Mouse (Mus musculus): ENCODE results near the gene Evi5l. TPM values are rescaled to one million over a fixed set of nuclear protein-coding genes. Genes with fewer than 3 reads are reported as not detected.

Gene Evi5l
- polyA plus RNA-seq, 1 experiment from 2014 or later: 28.1 TPM

GRCm38 (mm10) chr8:4245737-4246136 is 79.4 kb downstream of the Evi5l start:
- H3K9me3 ChIP-seq (ENCODE audit: control insufficient read depth, low read length): no peaks in the 10 kb centered on the region
- H3K4me3 ChIP-seq (ENCODE audit: low read depth, low read length): no peak overlapping the region
- DNase-seq (ENCODE audit: low spot score) (no peak), ATAC-seq (ENCODE audit: low FRiP score) (no peak)
- H3K4me2 ChIP-seq (replicated peaks; ENCODE audit: low read depth, low read length): no peak overlapping the region
- H3K9ac ChIP-seq (ENCODE audit: low read depth, low read length): no peak overlapping the region
- H3K4me1 ChIP-seq (replicated peaks; ENCODE audit: control insufficient read depth, insufficient read depth, low read length): 0 out of 2 replicates have a peak, but pooled peaks cover 2% of the 10 kb centered on the region
- 90% methylated on average over 13 of the region's 13 CpGs for WGBS
- H3K36me3 ChIP-seq (ENCODE audit: control insufficient read depth, insufficient read depth, low read length): peaks cover 16% of the 10 kb centered on the region
- no peaks in the 10 kb centered on the region for H3K27me3 ChIP-seq (ENCODE audit: control insufficient read depth, insufficient read depth, low read length)
- H3K27ac ChIP-seq (ENCODE audit: low read depth, low read length): no peak overlapping the region

GRCm38 (mm10) chr8:4247241-4247640 is 80.9 kb downstream of the Evi5l start:
- Histone ChIP-seq H3K4me3 (ENCODE audit: low read depth, low read length) (no peak overlapping the region), H3K4me1 (replicated peaks; ENCODE audit: control insufficient read depth, insufficient read depth, low read length) (0 out of 2 replicates have a peak, but pooled peaks cover 2% of the 10 kb centered on the region), H3K27me3 (ENCODE audit: control insufficient read depth, insufficient read depth, low read length) (no peaks in the 10 kb centered on the region), H3K9ac (ENCODE audit: low read depth, low read length) (no peak overlapping the region), H3K9me3 (ENCODE audit: control insufficient read depth, low read length) (no peaks in the 10 kb centered on the region), H3K27ac (ENCODE audit: low read depth, low read length) (no peak overlapping the region), H3K36me3 (ENCODE audit: control insufficient read depth, insufficient read depth, low read length) (peaks cover 16% of the 10 kb centered on the region), H3K4me2 (replicated peaks; ENCODE audit: low read depth, low read length) (no peak overlapping the region)
- DNase-seq (ENCODE audit: low spot score) (no peak), ATAC-seq (ENCODE audit: low FRiP score) (no peak)
- 91% methylated on average over 8 of the region's 8 CpGs for WGBS

GRCm38 (mm10) chr8:4247951-4248540 is 81.7 kb downstream of the Evi5l start, which contains the start of gene Tgfbr3l:
Tgfbr3l (plus strand) TSS chr8:4248214.
- no peaks in the 10 kb centered on the region for H3K27me3 ChIP-seq (ENCODE audit: control insufficient read depth, insufficient read depth, low read length)
- H3K9me3 ChIP-seq (ENCODE audit: control insufficient read depth, low read length): no peaks in the 10 kb centered on the region
- no peak within 1 kb of the TSS for H3K4me2 ChIP-seq (replicated peaks; ENCODE audit: low read depth, low read length)
- H3K4me1 ChIP-seq (replicated peaks; ENCODE audit: control insufficient read depth, insufficient read depth, low read length): 0 out of 2 replicates have a peak, but pooled peaks cover 2% of the 10 kb centered on the region
- peaks cover 16% of the 10 kb centered on the region for H3K36me3 ChIP-seq (ENCODE audit: control insufficient read depth, insufficient read depth, low read length)
- H3K4me3 ChIP-seq (ENCODE audit: low read depth, low read length): no peak within 1 kb of the TSS
- no peak within 1 kb of the TSS for H3K9ac ChIP-seq (ENCODE audit: low read depth, low read length)
- DNase-seq (ENCODE audit: low spot score): no peak
- H3K27ac ChIP-seq (ENCODE audit: low read depth, low read length): no peak within 1 kb of the TSS
- WGBS: 77% methylated on average over 15 of the region's 15 CpGs
- ATAC-seq (ENCODE audit: low FRiP score): no peak

- no peak overlapping the region for H3K4me3 ChIP-seq (ENCODE audit: low read depth, low read length)
- 10% methylated on average over 29 of the region's 29 CpGs for WGBS
- H3K36me3 ChIP-seq (ENCODE audit: control insufficient read depth, insufficient read depth, low read length): peaks cover 7% of the 10 kb centered on the region
- H3K27ac ChIP-seq (ENCODE audit: low read depth, low read length): no peak overlapping the region
- no peak overlapping the region for H3K9ac ChIP-seq (ENCODE audit: low read depth, low read length)
- no peaks in the 10 kb centered on the region for H3K9me3 ChIP-seq (ENCODE audit: control insufficient read depth, low read length)
- no peaks in the 10 kb centered on the region for H3K27me3 ChIP-seq (ENCODE audit: control insufficient read depth, insufficient read depth, low read length)
- no peak for ATAC-seq (ENCODE audit: low FRiP score)
- H3K4me1 ChIP-seq (replicated peaks; ENCODE audit: control insufficient read depth, insufficient read depth, low read length): peaks cover 10% of the 10 kb centered on the region
- H3K4me2 ChIP-seq (replicated peaks; ENCODE audit: low read depth, low read length): no peak overlapping the region
- no peak for DNase-seq (ENCODE audit: low spot score)
Measured at GRCm38 (mm10) chr8:4249213-4249612, 82.8 kb downstream of the Evi5l start.

GRCm38 (mm10) chr8:4250306-4250970 is 84.1 kb downstream of the Evi5l start:
- no peaks in the 10 kb centered on the region for H3K27me3 ChIP-seq (ENCODE audit: control insufficient read depth, insufficient read depth, low read length)
- no peak overlapping the region for H3K4me2 ChIP-seq (replicated peaks; ENCODE audit: low read depth, low read length)
- peaks cover 11% of the 10 kb centered on the region for H3K4me1 ChIP-seq (replicated peaks; ENCODE audit: control insufficient read depth, insufficient read depth, low read length)
- no peak overlapping the region for H3K4me3 ChIP-seq (ENCODE audit: low read depth, low read length)
- WGBS: 34% methylated on average over 26 of the region's 26 CpGs
- no peak overlapping the region for H3K27ac ChIP-seq (ENCODE audit: low read depth, low read length)
- 0 out of 2 replicates have a peak, but pooled peaks cover 2% of the 10 kb centered on the region for H3K36me3 ChIP-seq (ENCODE audit: control insufficient read depth, insufficient read depth, low read length)
- no peak overlapping the region for H3K9ac ChIP-seq (ENCODE audit: low read depth, low read length)
- no peaks in the 10 kb centered on the region for H3K9me3 ChIP-seq (ENCODE audit: control insufficient read depth, low read length)
- DNase-seq (ENCODE audit: low spot score): peak; percentile 90
- no peak for ATAC-seq (ENCODE audit: low FRiP score)

- H3K9me3 ChIP-seq (ENCODE audit: control insufficient read depth, low read length): no peaks in the 10 kb centered on the region
- H3K36me3 ChIP-seq (ENCODE audit: control insufficient read depth, insufficient read depth, low read length): peaks cover 6% of the 10 kb centered on the region; the same call in 1 of the 2 replicates
- H3K4me2 ChIP-seq (replicated peaks; ENCODE audit: low read depth, low read length): peak overlapping the region; percentile 31
- no peak overlapping the region for H3K27ac ChIP-seq (ENCODE audit: low read depth, low read length)
- peak overlapping the region; percentile 81 for H3K4me3 ChIP-seq (ENCODE audit: low read depth, low read length)
- H3K9ac ChIP-seq (ENCODE audit: low read depth, low read length): peak overlapping the region; percentile 77
- H3K4me1 ChIP-seq (replicated peaks; ENCODE audit: control insufficient read depth, insufficient read depth, low read length): peaks cover 13% of the 10 kb centered on the region
- 47% methylated on average over 8 of the region's 8 CpGs for WGBS
- no peaks in the 10 kb centered on the region for H3K27me3 ChIP-seq (ENCODE audit: control insufficient read depth, insufficient read depth, low read length)
- no peak for DNase-seq (ENCODE audit: low spot score)
- ATAC-seq (ENCODE audit: low FRiP score): peak; percentile 0; the same call in 1 of the 2 replicates
Measured at GRCm38 (mm10) chr8:4252116-4252760, 85.9 kb downstream of the Evi5l start.

GRCm38 (mm10) chr8:4252934-4253841 is 86.8 kb downstream of the Evi5l start, which contains the start of gene Snapc2:
Snapc2 (plus strand) TSS chr8:4253080.
- WGBS: under 1% methylated on average over 65 of the region's 69 CpGs
- H3K4me1 ChIP-seq (replicated peaks; ENCODE audit: control insufficient read depth, insufficient read depth, low read length): peaks cover 18% of the 10 kb centered on the region
- H3K27me3 ChIP-seq (ENCODE audit: control insufficient read depth, insufficient read depth, low read length): no peaks in the 10 kb centered on the region
- H3K36me3 ChIP-seq (ENCODE audit: control insufficient read depth, insufficient read depth, low read length): peaks cover 6% of the 10 kb centered on the region; the same call in 1 of the 2 replicates
- peak within 1 kb of the TSS; percentile 83 for H3K27ac ChIP-seq (ENCODE audit: low read depth, low read length)
- H3K4me2 ChIP-seq (replicated peaks; ENCODE audit: low read depth, low read length): peak within 1 kb of the TSS; percentile 78
- DNase-seq (ENCODE audit: low spot score): peak; percentile 98
- ATAC-seq (ENCODE audit: low FRiP score): peak; percentile 91
- peak within 1 kb of the TSS; percentile 81 for H3K4me3 ChIP-seq (ENCODE audit: low read depth, low read length)
- peak within 1 kb of the TSS; percentile 77 for H3K9ac ChIP-seq (ENCODE audit: low read depth, low read length)
- no peaks in the 10 kb centered on the region for H3K9me3 ChIP-seq (ENCODE audit: control insufficient read depth, low read length)

GRCm38 (mm10) chr8:4254001-4254400 is 87.6 kb downstream of the Evi5l start:
- Histone ChIP-seq H3K27ac (ENCODE audit: low read depth, low read length) (no peak overlapping the region), H3K9me3 (ENCODE audit: control insufficient read depth, low read length) (no peaks in the 10 kb centered on the region), H3K4me3 (ENCODE audit: low read depth, low read length) (peak overlapping the region; percentile 81), H3K4me2 (replicated peaks; ENCODE audit: low read depth, low read length) (peak overlapping the region; percentile 78), H3K4me1 (replicated peaks; ENCODE audit: control insufficient read depth, insufficient read depth, low read length) (peaks cover 18% of the 10 kb centered on the region), H3K9ac (ENCODE audit: low read depth, low read length) (peak overlapping the region; percentile 77; the same call in 1 of the 2 replicates), H3K36me3 (ENCODE audit: control insufficient read depth, insufficient read depth, low read length) (peaks cover 6% of the 10 kb centered on the region; the same call in 1 of the 2 replicates), H3K27me3 (ENCODE audit: control insufficient read depth, insufficient read depth, low read length) (no peaks in the 10 kb centered on the region)
- no peak for ATAC-seq (ENCODE audit: low FRiP score)
- peak; percentile 25 for DNase-seq (ENCODE audit: low spot score)
- 67% methylated on average over 6 of the region's 6 CpGs for WGBS

All from hindbrain, embryonic 11.5 days (tissue).